Mouse (Mus musculus) natural killer cell, adult 2 months (primary cell): ENCODE results near the gene Rpl26.
A peak's percentile ranks its signal among the peaks of the same experiment; 100 is the strongest.
"Not testable (repeated sequence)": the region's sequence is repeated elsewhere in the genome, so short reads cannot be mapped to it uniquely, and the experiment has no call there.

Experiments
- DNase-seq, 2 experiments: peaks; one replicate each; pipeline ENCODE4 v3.0.0; 2022; ENCODE audit warnings: low spot score in 2 of 2

The Rpl26 gene

GRCm38 (mm10) chr11:68914566-68914965 is 13.2 kb downstream of the Rpl26 start:
- no peak for DNase-seq

DNA sequence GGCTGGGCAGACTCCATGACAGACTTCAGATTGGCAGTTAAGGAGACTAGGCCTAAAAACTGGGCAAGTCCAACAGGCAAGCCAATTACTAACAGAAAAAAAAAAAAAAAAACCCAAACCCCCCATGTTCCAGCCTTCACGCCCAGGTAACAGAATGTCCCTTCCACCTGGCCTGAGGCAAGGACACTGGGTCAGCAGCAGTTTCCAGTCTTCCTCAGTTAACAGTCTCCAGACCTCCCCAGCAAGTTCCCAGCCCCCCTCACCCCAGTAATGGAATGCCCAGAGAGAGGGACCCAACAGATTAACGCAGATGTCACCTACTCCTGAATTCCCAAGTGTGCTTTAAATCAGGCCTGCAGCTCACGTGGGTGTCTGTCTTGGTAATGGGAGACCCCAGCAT is 21.8 kb downstream of the Rpl26 start:
- no peak for DNase-seq

DNA sequence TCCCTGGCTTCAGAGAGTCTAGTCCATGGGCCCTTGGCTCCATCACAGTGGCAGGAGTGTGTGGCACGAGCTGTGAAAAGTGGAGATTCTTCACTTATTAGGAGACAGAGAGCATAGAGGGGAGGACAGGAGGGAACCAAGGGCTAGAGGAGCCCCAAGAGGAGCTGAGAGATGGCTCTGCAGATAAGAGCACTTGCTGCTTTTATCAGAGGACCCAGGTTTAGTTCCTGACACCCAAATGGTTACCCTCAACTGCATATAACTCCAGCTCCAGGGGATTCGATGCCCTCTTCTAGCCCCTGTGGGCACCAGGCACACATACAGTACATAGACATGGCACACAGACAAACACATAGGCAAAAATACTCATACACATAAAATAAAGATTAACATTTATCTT is 23.4 kb downstream of the Rpl26 start:
- DNase-seq, result no peak

- DNase-seq, result no peak
Measured at GRCm38 (mm10) chr11:68926981-68927380, 25.6 kb downstream of the Rpl26 start, which contains the start of gene Odf4. Gene Odf4 (minus strand): TSS chr11:68927081.

- no peak for DNase-seq
Measured at GRCm38 (mm10) chr11:68929947-68930346, 28.6 kb downstream of the Rpl26 start.

GRCm38 (mm10) chr11:68933885-68934507 is 32.6 kb downstream of the Rpl26 start:
- DNase-seq, result no peak

DNA sequence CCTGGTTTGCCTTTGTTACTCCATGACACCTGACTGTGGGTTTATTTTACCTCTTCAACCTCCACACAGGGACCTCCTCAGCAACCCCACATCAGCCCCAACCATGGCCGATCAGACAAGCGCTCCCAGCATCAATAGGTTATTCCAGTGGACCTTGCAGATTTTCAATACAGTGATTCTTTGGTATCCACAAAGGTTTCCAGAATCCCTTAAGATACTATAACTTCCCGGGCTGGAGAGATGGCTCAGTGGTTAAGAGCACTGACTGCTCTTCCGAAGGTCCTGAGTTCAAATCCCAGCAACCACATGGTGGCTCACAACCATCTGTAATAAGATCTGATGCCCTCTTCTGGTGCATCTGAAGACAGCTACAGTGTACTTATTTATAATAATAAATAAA is 35.6 kb downstream of the Rpl26 start:
- DNase-seq, result not testable (repeated sequence)

GRCm38 (mm10) chr11:68939451-68940304 is 38.3 kb downstream of the Rpl26 start:
- peak; percentile 80 for DNase-seq

- DNase-seq, result no peak
Measured at GRCm38 (mm10) chr11:68940516-68940915, 39.1 kb downstream of the Rpl26 start.

- DNase-seq, result no peak
Measured at GRCm38 (mm10) chr11:68942731-68943130, 41.3 kb downstream of the Rpl26 start.

GRCm38 (mm10) chr11:68945245-68945644 is 43.9 kb downstream of the Rpl26 start:
- DNase-seq, result no peak

DNA sequence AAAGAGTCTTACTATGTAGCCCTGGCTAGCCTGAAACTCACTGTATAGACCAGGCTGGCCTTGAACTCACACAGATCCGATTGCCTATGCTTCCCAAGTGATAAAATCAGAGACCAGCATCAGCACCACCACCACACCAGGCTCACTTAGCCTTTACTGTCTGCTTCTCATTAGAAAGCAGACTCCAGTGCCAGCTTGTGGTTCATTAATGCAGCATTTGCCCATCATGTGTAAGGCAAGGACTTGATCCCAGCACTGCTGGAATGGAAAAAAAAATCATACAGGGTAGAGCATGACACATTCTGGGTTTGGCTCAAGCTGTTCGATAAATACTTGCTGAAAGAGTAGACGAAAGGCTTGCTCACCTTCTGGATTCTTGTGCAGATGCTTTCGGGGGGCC is 44.6 kb downstream of the Rpl26 start:
- no peak for DNase-seq

- DNase-seq, result no peak
Measured at GRCm38 (mm10) chr11:68946806-68947440, 45.5 kb downstream of the Rpl26 start.

DNA sequence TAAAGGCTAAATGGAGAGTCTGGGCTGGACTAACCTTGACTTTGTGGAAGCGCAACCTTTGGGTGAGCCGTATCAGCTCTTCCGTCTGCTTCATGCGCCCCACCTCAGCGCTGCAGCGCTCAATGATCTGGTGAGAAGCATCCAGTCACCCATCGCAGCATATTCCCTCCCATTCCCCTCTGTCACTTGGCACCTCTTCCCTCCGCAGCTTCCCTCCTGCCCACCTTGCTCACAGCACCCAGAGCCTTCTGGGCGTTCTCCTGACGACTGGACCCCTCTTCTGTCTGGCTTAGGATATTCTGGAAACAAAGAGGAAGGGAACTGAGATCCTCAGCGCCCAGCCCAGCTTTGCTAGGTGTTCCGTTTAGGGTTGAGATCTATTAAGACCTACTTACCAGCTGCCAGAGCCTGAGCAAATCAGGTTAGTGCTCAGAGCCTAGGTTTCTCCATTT is 46.2 kb downstream of the Rpl26 start:
- no peak for DNase-seq

DNA sequence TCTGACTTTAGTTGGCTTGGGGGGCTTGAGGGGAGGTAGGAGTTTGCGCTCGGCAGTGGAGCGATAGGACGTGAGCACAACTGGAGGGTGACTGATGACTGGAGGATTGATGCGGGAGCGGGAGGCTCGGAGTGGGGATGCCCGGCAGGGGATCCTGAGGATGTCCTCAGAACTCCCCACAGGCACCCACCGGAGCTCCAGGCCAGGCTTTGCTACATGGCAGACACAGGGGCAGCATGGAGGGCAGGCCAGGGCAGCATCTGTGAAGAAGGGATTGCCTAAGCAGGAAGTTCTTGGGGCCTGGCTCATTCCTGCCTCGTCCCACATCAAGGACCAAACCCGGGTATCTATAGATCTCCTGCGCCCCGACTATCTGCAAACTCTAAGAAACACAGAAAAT is 52.5 kb downstream of the Rpl26 start:
- DNase-seq, result no peak

DNA sequence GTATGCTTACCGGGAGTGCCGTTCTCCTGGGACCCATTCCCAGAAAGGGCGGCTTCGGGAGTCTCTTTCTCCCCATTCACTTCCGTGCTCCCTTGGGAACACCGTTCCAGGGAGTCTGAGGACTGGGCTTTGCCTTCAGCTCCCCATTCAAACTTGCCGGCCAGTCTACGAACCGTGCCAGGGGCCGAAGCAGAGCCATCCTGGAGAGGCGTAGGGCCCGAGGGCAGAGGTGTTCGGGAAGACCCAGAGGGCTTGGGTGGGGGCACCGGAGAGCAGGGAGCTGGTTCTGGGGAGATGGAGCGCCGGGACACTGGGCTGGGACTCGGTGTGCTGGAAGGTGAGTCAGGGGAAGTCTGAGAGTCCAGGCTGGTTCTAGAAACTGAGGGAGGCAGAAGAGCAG is 53.0 kb downstream of the Rpl26 start:
- DNase-seq, result no peak

- DNase-seq, result no peak
Measured at GRCm38 (mm10) chr11:68955473-68955872, 54.1 kb downstream of the Rpl26 start.

DNA sequence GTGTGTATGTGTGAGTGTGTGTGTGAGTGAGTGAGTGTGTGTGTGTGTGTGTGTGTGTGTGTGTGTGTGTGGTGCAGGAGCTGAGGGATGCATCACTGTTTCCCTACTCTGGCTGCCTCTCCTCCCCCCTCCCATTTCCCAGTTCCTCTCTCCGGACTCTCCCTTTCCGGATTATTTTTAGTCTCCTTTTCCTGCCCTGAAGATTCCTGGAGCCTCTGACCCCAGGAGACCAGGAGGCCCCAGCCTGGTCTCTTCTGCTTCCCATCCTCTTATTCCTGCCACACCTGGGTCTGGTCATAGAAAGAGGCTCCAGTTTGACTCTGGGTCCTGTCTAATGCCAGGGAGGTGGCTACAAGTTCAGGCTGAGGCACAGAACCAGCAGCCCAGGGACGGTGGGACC is 54.7 kb downstream of the Rpl26 start:
- DNase-seq, result no peak
